Mouse (Mus musculus): ENCODE measurements around the gene H2afx. TPM values are rescaled to one million over a fixed set of nuclear protein-coding genes. Genes with fewer than 3 reads are reported as not detected.
"Not testable (repeated sequence)": the region's sequence is repeated elsewhere in the genome, so short reads cannot be mapped to it uniquely, and the experiment has no call there.

Gene H2afx
- total RNA-seq, 1 experiment = 967 TPM

GRCm38 (mm10) chr9:44352337-44352736 is 17.8 kb downstream of the H2afx start:
- 0 out of 2 replicates have a peak overlapping the region, but pooled peaks have one; percentile 39 for H3K9ac ChIP-seq (ENCODE audit: insufficient read depth, low read depth, low read length, poor library complexity, severe bottlenecking)
- DNase-seq (ENCODE audit: low read depth, low spot score) = no peak

GRCm38 (mm10) chr9:44353142-44353541 is 18.6 kb downstream of the H2afx start:
- H3K4me1 ChIP-seq (ENCODE audit: control insufficient read depth in 2 of 2, insufficient read depth in 2 of 2, low read length in 2 of 2, poor library complexity in 1 of 2) = peaks cover 0 to 2% of the 10 kb centered on the region in 2 experiments; a peak in 1 of 4 replicates
- DNase-seq (ENCODE audit: low read depth, low spot score) = no peak
- H3K9me3 ChIP-seq (ENCODE audit: control insufficient read depth, insufficient read depth, low read depth, low read length) = no peaks in the 10 kb centered on the region
- no peak overlapping the region for H3K9ac ChIP-seq (ENCODE audit: insufficient read depth, low read depth, low read length, poor library complexity, severe bottlenecking)
- in situ Hi-C loops (cut with MboI; ENCODE audit: low sequenced_read_pairs in 2 of 2, unreplicated experiment in 2 of 2) = no loop called here
- no peak for TF ChIP-seq ZC3H11A (IDR thresholded peaks at IDR 0.05; ENCODE audit: borderline replicate concordance, low read depth, low read length)
- TF ChIP-seq MAFK (IDR thresholded peaks at IDR 0.05; ENCODE audit: insufficient read depth, low read depth, low read length) = no peak
- TF ChIP-seq CHD2 (IDR thresholded peaks at IDR 0.05; ENCODE audit: low read depth, low read length) = no peak
- no peak for TF ChIP-seq ZNF384 (IDR thresholded peaks at IDR 0.05; ENCODE audit: low read depth, low read length)
- TF ChIP-seq HCFC1 (IDR thresholded peaks at IDR 0.05; ENCODE audit: borderline replicate concordance, insufficient read depth, low read length) = no peak
- no peak overlapping the region for H3K4me3 ChIP-seq (ENCODE audit: insufficient read depth in 1 of 2, low read depth in 1 of 2, low read length in 2 of 2, poor library complexity in 1 of 2, severe bottlenecking in 1 of 2)
- peaks cover 53% of the 10 kb centered on the region for H3K36me3 ChIP-seq (ENCODE audit: control insufficient read depth, insufficient read depth, low read length, poor library complexity, severe bottlenecking)
- no peak overlapping the region for H3K27ac ChIP-seq (ENCODE audit: insufficient read depth, low read depth, low read length, poor library complexity, severe bottlenecking)

More at GRCm38 (mm10) chr9:44352337-44352736, 17.8 kb downstream of the H2afx start:
- H3K4me1 ChIP-seq (ENCODE audit: control insufficient read depth in 2 of 2, insufficient read depth in 2 of 2, low read length in 2 of 2, poor library complexity in 1 of 2) = peaks cover 0 to 6% of the 10 kb centered on the region in 2 experiments; a peak in 1 of 4 replicates
- in situ Hi-C loops (cut with MboI; ENCODE audit: low sequenced_read_pairs in 2 of 2, unreplicated experiment in 2 of 2) = no loop called here
- H3K36me3 ChIP-seq (ENCODE audit: control insufficient read depth, insufficient read depth, low read length, poor library complexity, severe bottlenecking) = peaks cover 49% of the 10 kb centered on the region
- no peaks in the 10 kb centered on the region for H3K9me3 ChIP-seq (ENCODE audit: control insufficient read depth, insufficient read depth, low read depth, low read length)
- peak overlapping the region; percentile 12 to 36; a peak in 1 of 4 replicates for H3K4me3 ChIP-seq (ENCODE audit: insufficient read depth in 1 of 2, low read depth in 1 of 2, low read length in 2 of 2, poor library complexity in 1 of 2, severe bottlenecking in 1 of 2)
- TF ChIP-seq MAFK (IDR thresholded peaks at IDR 0.05; ENCODE audit: insufficient read depth, low read depth, low read length) = no peak
- TF ChIP-seq CHD2 (IDR thresholded peaks at IDR 0.05; ENCODE audit: low read depth, low read length) = no peak
- no peak for TF ChIP-seq ZNF384 (IDR thresholded peaks at IDR 0.05; ENCODE audit: low read depth, low read length)
- TF ChIP-seq HCFC1 (IDR thresholded peaks at IDR 0.05; ENCODE audit: borderline replicate concordance, insufficient read depth, low read length) = no peak
- no peak for TF ChIP-seq ZC3H11A (IDR thresholded peaks at IDR 0.05; ENCODE audit: borderline replicate concordance, low read depth, low read length)
- H3K27ac ChIP-seq (ENCODE audit: insufficient read depth, low read depth, low read length, poor library complexity, severe bottlenecking) = no peak overlapping the region

- H3K36me3 ChIP-seq (ENCODE audit: control insufficient read depth, insufficient read depth, low read length, poor library complexity, severe bottlenecking) = peaks cover 49% of the 10 kb centered on the region
- peaks cover 0 to 2% of the 10 kb centered on the region in 2 experiments; a peak in 2 of 4 replicates for H3K4me1 ChIP-seq (ENCODE audit: control insufficient read depth in 2 of 2, insufficient read depth in 2 of 2, low read length in 2 of 2, poor library complexity in 1 of 2)
- DNase-seq (ENCODE audit: low read depth, low spot score) = no peak
- TF ChIP-seq ZNF384 (IDR thresholded peaks at IDR 0.05; ENCODE audit: low read depth, low read length) (no peak), ZC3H11A (IDR thresholded peaks at IDR 0.05; ENCODE audit: borderline replicate concordance, low read depth, low read length) (0 out of 2 replicates have a peak, but pooled peaks have one; percentile 3), MAFK (IDR thresholded peaks at IDR 0.05; ENCODE audit: insufficient read depth, low read depth, low read length) (no peak), HCFC1 (IDR thresholded peaks at IDR 0.05; ENCODE audit: borderline replicate concordance, insufficient read depth, low read length) (no peak), CHD2 (IDR thresholded peaks at IDR 0.05; ENCODE audit: low read depth, low read length) (no peak)
- no peaks in the 10 kb centered on the region for H3K9me3 ChIP-seq (ENCODE audit: control insufficient read depth, insufficient read depth, low read depth, low read length)
- H3K9ac ChIP-seq (ENCODE audit: insufficient read depth, low read depth, low read length, poor library complexity, severe bottlenecking) = no peak overlapping the region
- in situ Hi-C loops (cut with MboI; ENCODE audit: low sequenced_read_pairs in 2 of 2, unreplicated experiment in 2 of 2) = no loop called here
- H3K27ac ChIP-seq (ENCODE audit: insufficient read depth, low read depth, low read length, poor library complexity, severe bottlenecking) = no peak overlapping the region
- no peak overlapping the region for H3K4me3 ChIP-seq (ENCODE audit: insufficient read depth in 1 of 2, low read depth in 1 of 2, low read length in 2 of 2, poor library complexity in 1 of 2, severe bottlenecking in 1 of 2)
Observed at GRCm38 (mm10) chr9:44357207-44357606, 22.7 kb downstream of the H2afx start.

GRCm38 (mm10) chr9:44361190-44361917 is 26.9 kb downstream of the H2afx start, which contains the start of gene Vps11:
Vps11 (minus strand) TSS chr9:44361670.
- in situ Hi-C loops (cut with MboI; ENCODE audit: low sequenced_read_pairs in 2 of 2, unreplicated experiment in 2 of 2) = no loop called here
- H3K9me3 ChIP-seq (ENCODE audit: control insufficient read depth, insufficient read depth, low read depth, low read length) = no peaks in the 10 kb centered on the region
- H3K36me3 ChIP-seq (ENCODE audit: control insufficient read depth, insufficient read depth, low read length, poor library complexity, severe bottlenecking) = peaks cover 17% of the 10 kb centered on the region
- peak; percentile 84 for TF ChIP-seq HCFC1 (IDR thresholded peaks at IDR 0.05; ENCODE audit: borderline replicate concordance, insufficient read depth, low read length)
- no peak for TF ChIP-seq ZNF384 (IDR thresholded peaks at IDR 0.05; ENCODE audit: low read depth, low read length)
- H3K4me1 ChIP-seq (ENCODE audit: control insufficient read depth in 2 of 2, insufficient read depth in 2 of 2, low read length in 2 of 2, poor library complexity in 1 of 2) = no peaks in the 10 kb centered on the region; a peak in 1 of 4 replicates
- DNase-seq (ENCODE audit: low read depth, low spot score) = peak; percentile 96
- peak within 1 kb of the TSS; percentile 95 for H3K9ac ChIP-seq (ENCODE audit: insufficient read depth, low read depth, low read length, poor library complexity, severe bottlenecking)
- peak within 1 kb of the TSS; percentile 46; the same call in 1 of the 2 replicates for H3K27ac ChIP-seq (ENCODE audit: insufficient read depth, low read depth, low read length, poor library complexity, severe bottlenecking)
- peak within 1 kb of the TSS; percentile 84 to 98 for H3K4me3 ChIP-seq (ENCODE audit: insufficient read depth in 1 of 2, low read depth in 1 of 2, low read length in 2 of 2, poor library complexity in 1 of 2, severe bottlenecking in 1 of 2)

- H3K9me3 ChIP-seq (ENCODE audit: control insufficient read depth, insufficient read depth, low read depth, low read length); H3K9ac ChIP-seq (ENCODE audit: insufficient read depth, low read depth, low read length, poor library complexity, severe bottlenecking); DNase-seq (ENCODE audit: low read depth, low spot score); in situ Hi-C loops (cut with MboI; ENCODE audit: low sequenced_read_pairs in 2 of 2, unreplicated experiment in 2 of 2); H3K4me1 ChIP-seq (ENCODE audit: control insufficient read depth in 2 of 2, insufficient read depth in 2 of 2, low read length in 2 of 2, poor library complexity in 1 of 2); H3K27ac ChIP-seq (ENCODE audit: insufficient read depth, low read depth, low read length, poor library complexity, severe bottlenecking): not testable (repeated sequence)
- peak overlapping the region in 1 of 2 experiments; percentile 47; a peak in 2 of 4 replicates for H3K4me3 ChIP-seq (ENCODE audit: insufficient read depth in 1 of 2, low read depth in 1 of 2, low read length in 2 of 2, poor library complexity in 1 of 2, severe bottlenecking in 1 of 2)
- H3K36me3 ChIP-seq (ENCODE audit: control insufficient read depth, insufficient read depth, low read length, poor library complexity, severe bottlenecking) = peaks cover 12% of the 10 kb centered on the region
Observed at GRCm38 (mm10) chr9:44361931-44362330, 27.4 kb downstream of the H2afx start.
